Mouse (Mus musculus) heart, adult 2 months (tissue): Measurements from ENCODE around the gene Klhl8.

Source experiments
- CTCF ChIP-seq: fragments of 200-600 bp; IDR thresholded peaks from 2 replicates; pipeline ENCODE4 v1.8.1; 2022; ENCODE audit warnings: antibody characterized with exemption, mild to moderate bottlenecking, moderate library complexity
- POLR2A ChIP-seq: fragments of 200-500 bp; IDR thresholded peaks from 2 replicates; pipeline ENCODE4 v1.6.1; 2011; ENCODE audit warnings: mild to moderate bottlenecking, low read depth, low read length, control low read depth; ENCODE audit not compliant: insufficient read depth

- TF ChIP-seq CTCF, result no peak
- TF ChIP-seq POLR2A, result no peak
These were observed 50.4 kb downstream of the Klhl8 start for GRCm38 (mm10) chr5:103860622-103861021.
